Mouse (Mus musculus): ENCODE measurements around the gene Lzts3. TPM values are rescaled to one million over a fixed set of nuclear protein-coding genes. Genes with fewer than 3 reads are reported as not detected.

Gene Lzts3
- polyA plus RNA-seq (2014; fragmentation: Nextera tagmentation; extraction: Ambion mirVana), result 0.84 and 1.1 TPM in 2 replicates

DNA sequence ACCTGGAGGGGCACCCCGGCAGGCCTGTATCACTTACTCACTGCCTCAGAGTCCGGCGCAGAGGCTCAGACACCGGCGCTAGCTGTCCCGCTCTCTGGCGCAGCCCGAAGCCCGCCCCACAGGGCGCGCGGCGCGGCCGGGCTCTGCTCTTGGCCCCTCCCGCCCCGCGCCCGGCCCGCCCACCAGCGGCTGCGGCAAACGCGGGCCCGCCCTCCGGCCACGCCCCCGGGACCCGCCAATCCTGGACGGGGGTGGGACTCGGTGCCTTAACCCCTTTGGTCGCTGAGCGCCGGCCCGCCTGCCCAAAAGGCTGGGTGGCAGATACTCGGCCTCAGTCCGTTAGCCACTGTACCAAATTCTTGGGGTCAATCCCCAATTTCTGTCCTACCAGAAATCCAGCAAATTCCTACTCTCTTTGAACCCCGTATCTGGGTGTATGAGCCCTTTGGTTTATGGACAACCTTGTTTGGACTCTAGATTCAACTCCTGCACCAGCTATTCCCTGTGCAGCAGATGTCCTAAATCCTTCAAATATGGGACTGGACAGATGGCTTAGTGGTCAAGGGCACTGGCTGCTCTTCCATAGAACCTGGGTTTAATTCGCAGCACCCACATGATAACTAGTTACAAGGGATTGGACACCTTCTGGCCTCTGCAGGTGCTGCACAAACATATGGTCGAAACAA lies at the start of gene Lzts3:
TSS of gene Lzts3 (minus strand) at position 120 of the 686 bp plus-strand sequence.
- no peaks in the 10 kb centered on the region for H3K36me3 ChIP-seq (ENCODE audit: control insufficient read depth, insufficient read depth, low read length)
- H3K27ac ChIP-seq (ENCODE audit: low read depth, low read length), result no peak within 1 kb of the TSS
- peaks cover 4% of the 10 kb centered on the region; the same call in 1 of the 2 replicates for H3K4me1 ChIP-seq (ENCODE audit: control insufficient read depth, insufficient read depth, low read length)
- peak; percentile 93 for ATAC-seq (ENCODE audit: insufficient read depth, low FRiP score, low TSS enrichment)
- peak within 1 kb of the TSS; percentile 97 for H3K4me2 ChIP-seq (ENCODE audit: low read depth)
- H3K9me3 ChIP-seq (ENCODE audit: control insufficient read depth, low read length), result no peaks in the 10 kb centered on the region
- 3% methylated on average over 40 of the region's 40 CpGs for WGBS
- H3K27me3 ChIP-seq (ENCODE audit: control insufficient read depth, insufficient read depth, low read length), result peaks cover 10% of the 10 kb centered on the region
- DNase-seq (ENCODE audit: low spot score), result peak; percentile 95
- H3K9ac ChIP-seq (ENCODE audit: low read length), result peak within 1 kb of the TSS; percentile 72
- peak within 1 kb of the TSS; percentile 65 for H3K4me3 ChIP-seq (ENCODE audit: low read depth, low read length)

DNA sequence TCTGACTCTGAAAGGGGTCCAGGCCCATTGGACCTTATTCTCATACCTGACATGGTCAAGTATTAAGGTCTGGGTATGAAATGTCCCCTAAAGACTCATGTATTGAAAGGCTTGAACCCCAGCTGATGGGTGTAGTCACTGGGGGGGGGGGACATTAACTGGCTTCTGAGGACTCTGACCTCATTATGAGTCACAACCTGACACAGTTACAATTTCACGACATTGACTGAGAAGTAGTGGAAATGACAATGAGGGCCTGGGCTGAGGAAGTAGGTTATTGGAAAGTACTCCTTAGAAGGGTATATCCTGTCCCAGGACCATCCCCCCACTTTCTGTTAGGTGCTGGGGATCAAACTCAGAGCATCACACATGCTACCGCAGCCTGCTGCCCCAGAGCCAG lies 46.4 kb upstream of the Lzts3 start:
- Histone ChIP-seq H3K4me1 (ENCODE audit: control insufficient read depth, insufficient read depth, low read length) (no peaks in the 10 kb centered on the region), H3K9me3 (ENCODE audit: control insufficient read depth, low read length) (no peaks in the 10 kb centered on the region), H3K36me3 (ENCODE audit: control insufficient read depth, insufficient read depth, low read length) (peaks cover 2% of the 10 kb centered on the region; the same call in 1 of the 2 replicates), H3K4me3 (ENCODE audit: low read depth, low read length) (no peak overlapping the region), H3K27me3 (ENCODE audit: control insufficient read depth, insufficient read depth, low read length) (no peaks in the 10 kb centered on the region), H3K9ac (ENCODE audit: low read length) (no peak overlapping the region), H3K27ac (ENCODE audit: low read depth, low read length) (no peak overlapping the region), H3K4me2 (ENCODE audit: low read depth) (no peak overlapping the region)
- DNase-seq (ENCODE audit: low spot score) (no peak), ATAC-seq (ENCODE audit: insufficient read depth, low FRiP score, low TSS enrichment) (no peak)
- 80% methylated on average over 2 of the region's 2 CpGs for WGBS

DNA sequence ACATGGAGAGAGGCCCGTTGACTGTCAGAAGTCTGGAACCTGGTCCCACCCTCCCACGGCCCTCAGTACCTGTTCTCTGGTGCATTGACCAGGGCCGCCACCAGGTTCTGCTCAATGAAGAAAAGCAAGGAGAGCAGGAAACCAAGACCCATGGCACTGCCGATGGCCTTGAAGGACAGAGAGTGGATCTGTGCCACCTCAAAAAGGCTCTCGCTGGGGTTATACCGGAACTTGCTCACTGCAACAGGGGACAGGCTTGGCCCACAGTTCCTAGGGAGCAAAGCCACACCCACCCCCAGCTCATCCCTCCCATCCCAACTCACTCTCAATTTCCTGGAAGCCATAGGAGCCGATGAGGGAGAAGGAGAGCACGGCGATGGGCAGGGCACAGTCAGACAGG lies 42.8 kb upstream of the Lzts3 start:
- 90% methylated on average over 9 of the region's 9 CpGs for WGBS
- H3K4me3 ChIP-seq (ENCODE audit: low read depth, low read length), result no peak overlapping the region
- DNase-seq (ENCODE audit: low spot score) (no peak), ATAC-seq (ENCODE audit: insufficient read depth, low FRiP score, low TSS enrichment) (no peak)
- H3K9ac ChIP-seq (ENCODE audit: low read length), result no peak overlapping the region
- H3K4me1 ChIP-seq (ENCODE audit: control insufficient read depth, insufficient read depth, low read length), result no peaks in the 10 kb centered on the region
- H3K9me3 ChIP-seq (ENCODE audit: control insufficient read depth, low read length), result no peaks in the 10 kb centered on the region
- H3K27ac ChIP-seq (ENCODE audit: low read depth, low read length), result no peak overlapping the region
- H3K4me2 ChIP-seq (ENCODE audit: low read depth), result no peak overlapping the region
- peaks cover 7% of the 10 kb centered on the region for H3K36me3 ChIP-seq (ENCODE audit: control insufficient read depth, insufficient read depth, low read length)
- H3K27me3 ChIP-seq (ENCODE audit: control insufficient read depth, insufficient read depth, low read length), result no peaks in the 10 kb centered on the region

DNA sequence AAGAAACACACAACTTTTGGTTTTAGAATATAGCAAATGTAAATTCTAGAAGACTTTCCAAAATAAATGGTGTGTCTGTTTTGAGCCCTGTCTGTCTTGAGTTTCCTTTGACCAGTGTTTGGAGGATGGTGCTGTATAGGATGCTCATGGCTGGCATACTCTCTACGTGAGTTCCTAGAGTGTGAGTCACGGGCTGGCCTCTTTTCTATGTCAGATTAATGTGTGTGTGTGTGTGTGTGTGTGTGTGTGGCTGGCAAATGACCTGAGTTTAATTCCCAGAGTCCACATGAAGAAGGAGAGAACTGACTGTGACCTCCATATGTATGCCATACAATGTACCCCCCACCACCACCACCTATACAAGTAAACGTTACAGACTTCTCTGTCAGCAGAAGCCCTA lies 38.9 kb upstream of the Lzts3 start:
- Histone ChIP-seq H3K4me3 (ENCODE audit: low read depth, low read length) (no peak overlapping the region), H3K9ac (ENCODE audit: low read length) (no peak overlapping the region), H3K9me3 (ENCODE audit: control insufficient read depth, low read length) (no peaks in the 10 kb centered on the region), H3K4me2 (ENCODE audit: low read depth) (no peak overlapping the region), H3K4me1 (ENCODE audit: control insufficient read depth, insufficient read depth, low read length) (no peaks in the 10 kb centered on the region), H3K36me3 (ENCODE audit: control insufficient read depth, insufficient read depth, low read length) (peaks cover 18% of the 10 kb centered on the region), H3K27me3 (ENCODE audit: control insufficient read depth, insufficient read depth, low read length) (no peaks in the 10 kb centered on the region), H3K27ac (ENCODE audit: low read depth, low read length) (no peak overlapping the region)
- WGBS, result 87% methylated on average over 3 of the region's 3 CpGs
- DNase-seq (ENCODE audit: low spot score) (no peak), ATAC-seq (ENCODE audit: insufficient read depth, low FRiP score, low TSS enrichment) (no peak)

DNA sequence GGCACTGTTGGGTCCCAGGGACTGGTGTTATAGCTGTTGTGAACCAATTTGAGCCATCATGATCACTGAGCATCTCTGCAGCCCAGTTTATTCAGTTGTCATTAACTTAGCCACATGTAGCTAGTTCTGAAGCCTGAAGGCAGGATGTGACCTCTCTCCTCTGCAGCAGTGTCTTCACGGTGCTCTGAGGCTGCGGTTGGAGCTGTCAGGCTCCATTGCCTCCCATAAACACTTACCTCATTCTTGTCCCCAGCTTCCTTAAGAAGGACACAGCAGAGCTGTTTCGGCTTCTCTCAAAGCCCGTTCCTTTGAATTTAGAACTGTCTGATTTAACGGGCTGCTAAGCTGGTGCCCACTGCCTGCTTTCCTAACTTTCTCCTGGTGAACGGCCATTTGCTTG lies 37.3 kb upstream of the Lzts3 start:
- Histone ChIP-seq H3K4me3 (ENCODE audit: low read depth, low read length) (no peak overlapping the region), H3K27me3 (ENCODE audit: control insufficient read depth, insufficient read depth, low read length) (no peaks in the 10 kb centered on the region), H3K9ac (ENCODE audit: low read length) (no peak overlapping the region), H3K4me2 (ENCODE audit: low read depth) (no peak overlapping the region), H3K36me3 (ENCODE audit: control insufficient read depth, insufficient read depth, low read length) (peaks cover 17% of the 10 kb centered on the region), H3K9me3 (ENCODE audit: control insufficient read depth, low read length) (no peaks in the 10 kb centered on the region), H3K27ac (ENCODE audit: low read depth, low read length) (no peak overlapping the region), H3K4me1 (ENCODE audit: control insufficient read depth, insufficient read depth, low read length) (no peaks in the 10 kb centered on the region)
- no peak for DNase-seq (ENCODE audit: low spot score)
- 94% methylated on average over 6 of the region's 6 CpGs for WGBS
- no peak for ATAC-seq (ENCODE audit: insufficient read depth, low FRiP score, low TSS enrichment)

DNA sequence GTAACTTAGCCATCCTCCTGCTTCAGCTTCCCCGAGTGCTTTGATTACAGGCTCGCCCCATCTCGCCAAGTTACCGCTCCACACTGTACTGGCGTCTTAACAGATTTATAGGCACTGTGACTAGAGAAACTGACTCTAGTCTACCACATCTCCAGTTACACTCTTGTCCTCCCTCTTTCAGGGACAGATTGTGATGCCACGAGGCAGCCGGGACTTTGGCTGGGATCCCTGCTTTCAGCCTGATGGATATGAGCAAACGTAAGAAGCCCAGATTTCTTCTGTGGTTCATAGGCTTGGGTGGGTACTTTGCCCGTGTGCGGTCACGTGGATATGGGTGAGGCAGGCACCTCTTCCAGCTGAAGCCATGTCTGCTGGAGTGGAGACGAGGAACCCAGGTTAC lies 36.6 kb upstream of the Lzts3 start:
- no peak overlapping the region for H3K27ac ChIP-seq (ENCODE audit: low read depth, low read length)
- H3K9ac ChIP-seq (ENCODE audit: low read length), result no peak overlapping the region
- 95% methylated on average over 12 of the region's 12 CpGs for WGBS
- H3K4me1 ChIP-seq (ENCODE audit: control insufficient read depth, insufficient read depth, low read length), result no peaks in the 10 kb centered on the region
- ATAC-seq (ENCODE audit: insufficient read depth, low FRiP score, low TSS enrichment) (no peak), DNase-seq (ENCODE audit: low spot score) (no peak)
- no peak overlapping the region for H3K4me2 ChIP-seq (ENCODE audit: low read depth)
- no peaks in the 10 kb centered on the region for H3K27me3 ChIP-seq (ENCODE audit: control insufficient read depth, insufficient read depth, low read length)
- no peaks in the 10 kb centered on the region for H3K9me3 ChIP-seq (ENCODE audit: control insufficient read depth, low read length)
- H3K36me3 ChIP-seq (ENCODE audit: control insufficient read depth, insufficient read depth, low read length), result peaks cover 18% of the 10 kb centered on the region
- H3K4me3 ChIP-seq (ENCODE audit: low read depth, low read length), result no peak overlapping the region

DNA sequence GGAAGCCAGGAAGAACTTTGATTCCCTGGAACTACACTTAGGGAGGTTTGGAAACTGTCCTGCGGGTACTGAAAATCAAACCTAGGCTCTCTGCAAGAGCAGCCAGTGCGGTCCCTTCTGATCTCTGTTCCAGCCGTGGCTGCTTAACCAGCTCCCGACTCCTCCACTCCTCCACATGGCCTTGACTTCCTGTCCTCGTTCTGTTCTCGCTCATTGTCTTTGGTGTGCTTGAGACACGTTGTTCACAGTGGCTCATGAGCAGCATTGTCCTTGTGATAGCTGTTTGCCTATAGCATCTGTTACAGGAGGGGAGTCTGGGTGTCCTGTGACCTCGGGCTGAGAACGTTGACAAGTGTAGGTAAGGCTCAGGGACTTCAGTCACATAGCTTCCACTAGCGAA lies 34.6 kb upstream of the Lzts3 start:
- DNase-seq (ENCODE audit: low spot score) (no peak), ATAC-seq (ENCODE audit: insufficient read depth, low FRiP score, low TSS enrichment) (no peak)
- no peaks in the 10 kb centered on the region for H3K9me3 ChIP-seq (ENCODE audit: control insufficient read depth, low read length)
- peaks cover 22% of the 10 kb centered on the region for H3K36me3 ChIP-seq (ENCODE audit: control insufficient read depth, insufficient read depth, low read length)
- H3K4me2 ChIP-seq (ENCODE audit: low read depth), result no peak overlapping the region
- no peak overlapping the region for H3K9ac ChIP-seq (ENCODE audit: low read length)
- no peaks in the 10 kb centered on the region for H3K4me1 ChIP-seq (ENCODE audit: control insufficient read depth, insufficient read depth, low read length)
- H3K27ac ChIP-seq (ENCODE audit: low read depth, low read length), result no peak overlapping the region
- WGBS, result 89% methylated on average over 10 of the region's 10 CpGs
- H3K27me3 ChIP-seq (ENCODE audit: control insufficient read depth, insufficient read depth, low read length), result no peaks in the 10 kb centered on the region
- H3K4me3 ChIP-seq (ENCODE audit: low read depth, low read length), result no peak overlapping the region

DNA sequence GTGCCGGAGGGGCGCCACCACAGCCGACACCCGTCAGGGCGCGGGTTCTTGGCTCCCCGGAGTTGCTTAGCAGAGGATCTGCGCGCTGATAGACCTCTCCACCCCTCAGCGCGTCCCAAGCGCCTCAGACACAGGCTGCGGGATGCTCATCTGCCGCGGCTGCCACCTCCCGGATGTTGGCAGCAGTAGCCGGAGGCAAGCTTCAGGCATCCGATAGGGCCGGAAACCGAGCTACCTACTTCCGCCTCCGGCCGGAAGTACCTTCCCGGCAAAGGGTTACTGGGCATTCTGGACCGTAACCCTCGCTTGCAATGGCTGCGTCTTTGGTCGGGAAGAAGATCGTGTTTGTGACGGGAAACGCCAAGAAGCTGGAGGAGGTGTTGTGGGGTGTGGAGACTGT lies 25.0 kb upstream of the Lzts3 start, which contains the start of gene Itpa:
TSS of gene Itpa (plus strand) at position 52 of the 400 bp plus-strand sequence.
- under 1% methylated on average over 31 of the region's 31 CpGs for WGBS
- Histone ChIP-seq H3K4me3 (ENCODE audit: low read depth, low read length) (peak within 1 kb of the TSS; percentile 54), H3K36me3 (ENCODE audit: control insufficient read depth, insufficient read depth, low read length) (peaks cover 5% of the 10 kb centered on the region; the same call in 1 of the 2 replicates), H3K27me3 (ENCODE audit: control insufficient read depth, insufficient read depth, low read length) (no peaks in the 10 kb centered on the region), H3K9me3 (ENCODE audit: control insufficient read depth, low read length) (no peaks in the 10 kb centered on the region), H3K4me2 (ENCODE audit: low read depth) (peak within 1 kb of the TSS; percentile 93), H3K27ac (ENCODE audit: low read depth, low read length) (peak within 1 kb of the TSS; percentile 50; the same call in 1 of the 2 replicates), H3K4me1 (ENCODE audit: control insufficient read depth, insufficient read depth, low read length) (peaks cover 10% of the 10 kb centered on the region), H3K9ac (ENCODE audit: low read length) (peak within 1 kb of the TSS; percentile 51)
- DNase-seq (ENCODE audit: low spot score), result peak; percentile 91
- ATAC-seq (ENCODE audit: insufficient read depth, low FRiP score, low TSS enrichment), result peak; percentile 62

DNA sequence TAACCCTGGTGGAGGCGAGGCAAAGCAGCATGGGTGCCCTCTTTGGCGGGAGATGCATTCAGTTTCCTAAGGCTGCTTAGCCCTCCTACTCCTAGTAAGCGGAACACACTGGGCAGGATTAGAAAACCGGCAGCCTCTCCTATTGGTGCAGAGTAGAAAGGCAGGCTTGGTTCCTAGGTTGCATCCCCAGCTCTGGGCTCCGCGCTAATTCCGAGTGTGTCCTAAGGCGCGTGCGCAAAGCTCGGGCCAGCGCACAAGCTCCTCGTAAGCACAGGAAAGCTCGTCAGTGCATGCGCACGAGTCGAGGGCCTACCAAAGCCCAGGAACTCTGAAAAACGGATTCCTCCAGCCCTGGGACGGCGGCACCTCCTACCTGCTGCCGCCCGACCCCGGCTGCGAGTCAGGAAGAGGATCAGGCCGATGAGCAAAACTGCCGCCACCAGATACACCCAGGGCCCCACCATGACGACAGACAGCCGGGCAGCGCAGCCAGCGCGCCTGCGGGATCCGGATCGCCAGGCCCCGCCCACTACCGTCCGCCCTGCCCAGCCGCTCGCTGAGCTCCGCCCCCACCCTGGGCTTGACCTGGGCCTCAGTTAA lies 21.6 kb upstream of the Lzts3 start, which contains the start of gene Ddrgk1:
TSS of gene Ddrgk1 (minus strand) at position 558 of the 600 bp plus-strand sequence.
- H3K4me2 ChIP-seq (ENCODE audit: low read depth), result peak within 1 kb of the TSS; percentile 60
- H3K36me3 ChIP-seq (ENCODE audit: control insufficient read depth, insufficient read depth, low read length), result no peaks in the 10 kb centered on the region
- no peaks in the 10 kb centered on the region for H3K27me3 ChIP-seq (ENCODE audit: control insufficient read depth, insufficient read depth, low read length)
- H3K9ac ChIP-seq (ENCODE audit: low read length), result peak within 1 kb of the TSS; percentile 89
- H3K4me3 ChIP-seq (ENCODE audit: low read depth, low read length), result peak within 1 kb of the TSS; percentile 59
- peak within 1 kb of the TSS; percentile 94 for H3K27ac ChIP-seq (ENCODE audit: low read depth, low read length)
- H3K9me3 ChIP-seq (ENCODE audit: control insufficient read depth, low read length), result no peaks in the 10 kb centered on the region
- peaks cover 10% of the 10 kb centered on the region for H3K4me1 ChIP-seq (ENCODE audit: control insufficient read depth, insufficient read depth, low read length)
- under 1% methylated on average over 36 of the region's 40 CpGs for WGBS
- peak; percentile 95 for DNase-seq (ENCODE audit: low spot score)
- peak; percentile 94 for ATAC-seq (ENCODE audit: insufficient read depth, low FRiP score, low TSS enrichment)

All from neural tube, embryonic 11.5 days (tissue).